Mouse (Mus musculus) ES-E14 (cell line): ENCODE results near the gene Il1r1.

Experiments
- CHD2 ChIP-seq: IDR thresholded peaks from 2 replicates; pipeline ENCODE4 v1.6.1; 2014; ENCODE audit warnings: mild to moderate bottlenecking, low read depth, low read length, inconsistent platforms
- HCFC1 ChIP-seq: IDR thresholded peaks from 2 replicates; pipeline ENCODE4 v1.6.1; 2012; ENCODE audit warnings: low read length, inconsistent platforms, borderline replicate concordance; ENCODE audit not compliant: insufficient read depth
- MAFK ChIP-seq: IDR thresholded peaks from 2 replicates; pipeline ENCODE4 v1.6.1; 2014; ENCODE audit warnings: mild to moderate bottlenecking, low read depth, low read length, inconsistent platforms; ENCODE audit not compliant: insufficient read depth
- ZC3H11A ChIP-seq: IDR thresholded peaks from 2 replicates; pipeline ENCODE4 v1.6.1; 2012; ENCODE audit warnings: low read depth, mild to moderate bottlenecking, inconsistent platforms, low read length, borderline replicate concordance

- TF ChIP-seq MAFK (no peak), CHD2 (no peak), ZC3H11A (no peak), HCFC1 (no peak)
These were observed 78.4 kb downstream of the Il1r1 start for GRCm38 (mm10) chr1:40303179-40303866.
